Mouse (Mus musculus) MEL (cell line): ENCODE data around the gene Nos1ap.

Source experiments
- CTCF ChIP-seq, 3 experiments: IDR thresholded peaks in 2 of 3; conservative IDR thresholded peaks in 1 of 3; 2 replicates each; pipeline ENCODE4 v1.5.1; 2011 to 2012; ENCODE audit warnings: low read length in 3 of 3, low read depth in 2 of 3, mild to moderate bottlenecking in 2 of 3, improper control_type of control experiment in 1 of 3, inconsistent platforms in 1 of 3, mixed read lengths in 1 of 3, moderate library complexity in 1 of 3; ENCODE audit not compliant: control insufficient read depth in 1 of 3, insufficient read depth in 1 of 3, poor library complexity in 1 of 3, severe bottlenecking in 1 of 3
- E2F4 ChIP-seq: IDR thresholded peaks from 2 replicates; pipeline ENCODE4 v1.6.1; 2011; ENCODE audit warnings: low read depth, low read length, improper control_type of control experiment, borderline replicate concordance
- EP300 ChIP-seq, 2 experiments: IDR thresholded peaks; 2 replicates each; pipeline ENCODE4 v1.6.1; 2011; ENCODE audit warnings: improper control_type of control experiment in 2 of 2, low read length in 2 of 2, low read depth in 1 of 2, mild to moderate bottlenecking in 1 of 2
- GABPA ChIP-seq: IDR thresholded peaks from 2 replicates; pipeline ENCODE4 v1.6.1; 2012; ENCODE audit warnings: low read depth, mild to moderate bottlenecking, inconsistent platforms, low read length, improper control_type of control experiment, moderate library complexity
- MAFK ChIP-seq: IDR thresholded peaks from 2 replicates; pipeline ENCODE4 v1.6.1; 2011; ENCODE audit warnings: low read depth, mild to moderate bottlenecking, low read length, improper control_type of control experiment, borderline replicate concordance
- POLR2A ChIP-seq, 2 experiments: IDR thresholded peaks; 2 replicates each; pipeline ENCODE4 v1.6.1; 2011 to 2012; ENCODE audit warnings: low read length in 2 of 2, mild to moderate bottlenecking in 2 of 2, control low read depth in 1 of 2, improper control_type of control experiment in 1 of 2, low read depth in 1 of 2, moderate library complexity in 1 of 2; ENCODE audit not compliant: control insufficient read depth in 1 of 2, insufficient read depth in 1 of 2, poor library complexity in 1 of 2
- POLR2AphosphoS2 ChIP-seq: IDR thresholded peaks from 2 replicates; pipeline ENCODE4 v1.6.1; 2011; ENCODE audit warnings: low read length, improper control_type of control experiment
- POLR2AphosphoS5 ChIP-seq: IDR thresholded peaks from 2 replicates; pipeline ENCODE4 v1.6.1; 2012; ENCODE audit warnings: low read depth, borderline replicate concordance, mild to moderate bottlenecking, inconsistent platforms, low read length, moderate library complexity, mixed read lengths
- RCOR1 ChIP-seq: IDR thresholded peaks from 2 replicates; pipeline ENCODE4 v1.6.1; 2012; ENCODE audit warnings: low read depth, mild to moderate bottlenecking, inconsistent platforms, low read length, improper control_type of control experiment
- TAL1 ChIP-seq: IDR thresholded peaks from 2 replicates; pipeline ENCODE4 v1.6.1; 2012; ENCODE audit warnings: mild to moderate bottlenecking, inconsistent platforms, low read length, moderate library complexity, mixed read lengths
- USF1 ChIP-seq: IDR thresholded peaks from 2 replicates; pipeline ENCODE4 v1.6.1; 2014; ENCODE audit warnings: low read depth, mild to moderate bottlenecking, inconsistent platforms, low read length, improper control_type of control experiment, moderate library complexity
- ZNF384 ChIP-seq: IDR thresholded peaks from 2 replicates; pipeline ENCODE4 v1.6.1; 2012; ENCODE audit warnings: low read depth, mild to moderate bottlenecking, inconsistent platforms, low read length, improper control_type of control experiment

DNA sequence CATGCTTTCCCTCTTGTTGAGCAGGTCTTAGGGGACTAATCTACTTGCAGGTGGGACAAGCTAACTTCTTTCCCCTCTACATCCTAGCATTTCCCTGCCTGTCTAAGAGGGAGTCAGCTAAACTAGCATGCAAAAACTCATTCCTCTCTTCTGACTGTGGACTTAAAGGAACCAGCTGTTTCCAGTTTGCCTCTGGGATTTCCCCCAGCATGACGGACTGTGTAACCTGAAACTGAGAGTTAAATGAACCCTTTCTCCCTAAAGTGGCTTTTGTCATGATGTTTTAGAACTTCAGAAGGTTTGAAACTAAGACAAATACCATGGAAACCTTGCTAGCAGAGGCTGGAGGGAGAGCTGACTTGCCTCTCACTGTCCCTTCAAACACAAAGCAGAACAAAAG is 127.5 kb downstream of the Nos1ap start:
- TF ChIP-seq GABPA (no peak), CTCF (IDR thresholded peaks at IDR 0.05 in 2 of 3, conservative IDR thresholded peaks at IDR 0.05 in 1 of 3; ENCODE audit: control insufficient read depth in 1 of 3, insufficient read depth in 1 of 3, low read depth in 2 of 3, low read length in 3 of 3, poor library complexity in 1 of 3, severe bottlenecking in 1 of 3) (no peak), RCOR1 (no peak), E2F4 (no peak), POLR2AphosphoS2 (no peak), EP300 (IDR thresholded peaks at IDR 0.05; ENCODE audit: low read depth in 1 of 2, low read length in 2 of 2) (no peak), ZNF384 (no peak), MAFK (no peak), POLR2A (IDR thresholded peaks at IDR 0.05; ENCODE audit: control insufficient read depth in 1 of 2, insufficient read depth in 1 of 2, low read depth in 1 of 2, low read length in 2 of 2, poor library complexity in 1 of 2) (no peak), POLR2AphosphoS5 (no peak), USF1 (no peak), TAL1 (no peak)
